9 mouse cellular contexts compared by ENCODE assay signal in the genomic region with DNA sequence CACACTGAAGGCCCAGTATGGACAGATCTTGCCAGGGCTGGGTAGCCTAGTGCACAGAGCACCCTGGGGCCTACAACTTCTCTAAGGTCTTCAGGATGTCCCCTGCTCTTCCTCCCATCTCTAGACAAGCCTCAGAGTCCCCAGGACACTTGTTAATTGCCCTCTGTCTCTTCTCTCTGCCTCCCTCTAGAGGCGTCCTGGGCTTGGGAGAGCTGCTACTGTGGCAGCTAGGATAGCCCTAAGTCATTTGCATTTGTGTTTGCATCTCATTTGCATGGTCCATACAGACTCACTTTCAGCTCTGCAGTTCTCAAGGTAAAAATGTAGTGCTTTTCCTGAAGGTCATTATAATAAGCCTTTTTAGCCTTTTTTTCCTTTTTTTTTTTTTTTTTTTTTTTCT. TPM values are rescaled to one million over a fixed set of nuclear protein-coding genes. Genes with fewer than 3 reads are reported as not detected.
DNase-seq lines count a peak whose midpoint lies in the region.
"Had no signal": no experiment of that assay in that cellular context is flagged by ENCODE, and none has a peak within 500 bp of the region (broad histone marks: within the 10 kb centered on the region; RNA-seq: fewer than 3 reads in every experiment).

No protein-coding gene starts in this region.

- 18% methylated on average over 1 of the region's 1 CpGs for WGBS in heart, embryonic 10.5 days

- peak; percentile 26 to 58 for DNase-seq in heart, postnatal 10 days
- DNase-seq in heart, embryonic 10.5 days (ENCODE audit: low spot score): no peak
- DNase-seq in A20 (ENCODE audit: low read depth, low spot score) (peak; percentile 52), MN1 (ENCODE audit: low spot score) (peak; percentile 51)
- peak; percentile 14 to 39 for DNase-seq in kidney, adult 8-10 months
- peak; percentile 65 for DNase-seq in retina, postnatal 1 day
- DNase-seq in right cerebral cortex, postnatal 36 days (ENCODE audit: low spot score in 2 of 2): no peak
- no peak for DNase-seq in natural killer cell, adult 2 months (ENCODE audit: low spot score in 2 of 2)

- H3K9me3 ChIP-seq in heart, embryonic 10.5 days: no peaks in the 10 kb centered on the region
- H3K9me3 ChIP-seq: limb, embryonic 13.5 days had no signal

- no peak overlapping the region for H3K27ac ChIP-seq in heart, embryonic 10.5 days
- H3K27ac ChIP-seq: limb, embryonic 13.5 days had no signal

- peaks cover 6% of the 10 kb centered on the region for H3K4me1 ChIP-seq in heart, embryonic 10.5 days

- intact Hi-C loops in heart, postnatal 10 days (cut with DNase I): no loop called here

- no peak overlapping the region for H3K4me3 ChIP-seq in heart, embryonic 10.5 days
- H3K4me3 ChIP-seq: limb, embryonic 13.5 days had no signal

- peaks cover 12% of the 10 kb centered on the region; the same call in 1 of the 2 replicates for H3K27me3 ChIP-seq in heart, embryonic 10.5 days (ENCODE audit: insufficient read depth, poor library complexity, severe bottlenecking)

- H3K36me3 ChIP-seq in heart, embryonic 10.5 days: no peaks in the 10 kb centered on the region
- H3K36me3 ChIP-seq: limb, embryonic 13.5 days had no signal

RNA-seq across cellular contexts. Expression of gene Megf11, which starts 11.7 kb away (rescaled TPM):
- 1 to 10 TPM; 3.3 to 4.2 TPM for total RNA-seq in heart, postnatal 10 days (2021)
- polyA plus RNA-seq in heart, embryonic 10.5 days (2016; fragmentation: Nextera tagmentation; extraction: Ambion mirVana): 0.31 and 0.40 TPM in 2 replicates

RNA-seq across cellular contexts. Expression of gene Dis3l, which starts 56.0 kb away (rescaled TPM):
- 10 to 100 TPM; 17.4 to 21.3 TPM for total RNA-seq in heart, postnatal 10 days (2021)
- 20.0 and 23.2 TPM in 2 replicates for polyA plus RNA-seq in heart, embryonic 10.5 days (2016; fragmentation: Nextera tagmentation; extraction: Ambion mirVana)

Comparison
In these comparisons a context has a peak if more than half of its experiments do, and no peak if none do; other contexts are left out.
1. DNase-seq: peak in heart, postnatal 10 days (2 of 2), A20 (single experiment), MN1 (single experiment), kidney, adult 8-10 months (2 of 2) and retina, postnatal 1 day (single experiment); none in heart, embryonic 10.5 days (single experiment), right cerebral cortex, postnatal 36 days (0 of 2) and natural killer cell, adult 2 months (0 of 2).